In genomic region chr1:136231596-136231995, GRCm38 (mm10) we compare ENCODE assay signal across 11 mouse cellular contexts. TPM values are rescaled to one million over a fixed set of nuclear protein-coding genes. Genes with fewer than 3 reads are reported as not detected.
A peak's percentile ranks its signal among the peaks of the same experiment; 100 is the strongest.
DNase-seq lines count a peak whose midpoint lies in the region; ATAC-seq and TF ChIP-seq lines count a peak whose summit lies in the region.
"Had no signal": no experiment of that assay in that cellular context is flagged by ENCODE, and none has a peak within 500 bp of the region (broad histone marks: within the 10 kb centered on the region; RNA-seq: fewer than 3 reads in every experiment).

No protein-coding gene starts in this region.

- WGBS in forebrain, embryonic 16.5 days, result 6% methylated on average over 5 of the region's 6 CpGs

- H3K4me2 ChIP-seq in forebrain, embryonic 16.5 days (ENCODE audit: low read length), result peak overlapping the region; percentile 88

- intact Hi-C loops in left cerebral cortex, adult 2 months (cut with DNase I), result no loop called here

- no peak for ATAC-seq in forebrain, embryonic 16.5 days
- ATAC-seq: Patski had no signal

- H3K9ac ChIP-seq in forebrain, embryonic 16.5 days (replicated peaks; ENCODE audit: low read depth, low read length), result peak overlapping the region; percentile 27; the same call in 1 of the 2 replicates
- H3K9ac ChIP-seq: liver, embryonic 14.5 days had no signal

- TF ChIP-seq POLR2A in testis, adult 2 months (IDR thresholded peaks at IDR 0.05; ENCODE audit: control insufficient read depth, low read depth, low read length), result no peak

- H3K4me3 ChIP-seq in testis, adult 2 months (ENCODE audit: control insufficient read depth, low read depth, low read length), result peak overlapping the region; percentile 21; the same call in 1 of the 2 replicates
- H3K4me3 ChIP-seq in forebrain, embryonic 16.5 days (replicated peaks; ENCODE audit: low read length), result peak overlapping the region; percentile 72
- no peak overlapping the region for H3K4me3 ChIP-seq in left cerebral cortex, adult 2 months

- H3K9me3 ChIP-seq in forebrain, embryonic 16.5 days (ENCODE audit: control insufficient read depth, low read length), result no peaks in the 10 kb centered on the region

- no peaks in the 10 kb centered on the region for H3K27me3 ChIP-seq in testis, adult 2 months (ENCODE audit: control insufficient read depth, insufficient read depth, low read length)
- no peaks in the 10 kb centered on the region for H3K27me3 ChIP-seq in forebrain, embryonic 16.5 days (replicated peaks; ENCODE audit: control insufficient read depth, insufficient read depth, low read length)
- H3K27me3 ChIP-seq: Patski had no signal

- H3K36me3 ChIP-seq in testis, adult 2 months (ENCODE audit: control insufficient read depth, insufficient read depth, low read length), result no peaks in the 10 kb centered on the region
- H3K36me3 ChIP-seq in forebrain, embryonic 16.5 days (ENCODE audit: control insufficient read depth, insufficient read depth), result no peaks in the 10 kb centered on the region

- no peak for DNase-seq in testis, postnatal 14 days (ENCODE audit: low spot score)
- DNase-seq in lung, postnatal 4 days, result peak; percentile 24 to 61
- peak; percentile 78 for DNase-seq in yolk sac, embryonic 10.5 days (ENCODE audit: low spot score)
- DNase-seq in left cerebral cortex, adult 2 months (ENCODE audit: extremely low spot score in 1 of 2, low spot score in 2 of 2), result no peak
- no peak for DNase-seq in kidney, adult 8-10 months
- DNase-seq: cerebellum, adult 11-12 months; gastrocnemius, postnatal 36 days had no signal

- TF ChIP-seq CTCF in testis, adult 2 months (IDR thresholded peaks at IDR 0.05; ENCODE audit: control insufficient read depth, insufficient read depth, insufficient replicate concordance, low read depth, low read length), result no peak
- TF ChIP-seq CTCF in left cerebral cortex, adult 2 months (IDR thresholded peaks at IDR 0.05), result no peak

- H3K27ac ChIP-seq in testis, adult 2 months (ENCODE audit: control insufficient read depth, insufficient read depth, low read depth, low read length), result no peak overlapping the region
- no peak overlapping the region for H3K27ac ChIP-seq in forebrain, embryonic 16.5 days (ENCODE audit: low read length)
- H3K27ac ChIP-seq in left cerebral cortex, adult 2 months, result no peak overlapping the region
- H3K27ac ChIP-seq: liver, embryonic 14.5 days had no signal

- H3K4me1 ChIP-seq in testis, adult 2 months (ENCODE audit: control insufficient read depth, insufficient read depth, low read length), result peaks cover 26% of the 10 kb centered on the region
- peaks cover 44% of the 10 kb centered on the region for H3K4me1 ChIP-seq in forebrain, embryonic 16.5 days (replicated peaks; ENCODE audit: control insufficient read depth, insufficient read depth, low read length)

RNA-seq across cellular contexts. Expression of gene Inava, which starts 2.5 kb away (rescaled TPM):
- polyA plus RNA-seq in testis, adult 2 months (2012; rRNA removed), result 23.3 and 28.7 TPM in 2 replicates
- 4.2 and 5.2 TPM in 2 replicates for polyA plus RNA-seq in forebrain, embryonic 16.5 days (2015; fragmentation: Nextera tagmentation; extraction: Ambion mirVana)
- 1 to 10 TPM; 2.2 to 3.0 TPM for total RNA-seq in left cerebral cortex, adult 2 months (2021)
- total RNA-seq: gastrocnemius, postnatal 36 days had no signal

RNA-seq across cellular contexts. Expression of gene Mroh3, which starts 19.0 kb away (rescaled TPM):
- 11.9 and 13.3 TPM in 2 replicates for polyA plus RNA-seq in testis, adult 2 months (2012; rRNA removed)
- polyA plus RNA-seq in forebrain, embryonic 16.5 days (2015; fragmentation: Nextera tagmentation; extraction: Ambion mirVana), result 0.16 TPM in 1 of 2 replicates, not detected in the other
- total RNA-seq in left cerebral cortex, adult 2 months (2021), result 1 to 10 TPM; 1.2 to 1.8 TPM
- total RNA-seq: gastrocnemius, postnatal 36 days had no signal

RNA-seq across cellular contexts. Expression of gene Gpr25, which starts 29.1 kb away (rescaled TPM):
- 0.57 and 0.58 TPM in 2 replicates for polyA plus RNA-seq in testis, adult 2 months (2012; rRNA removed)
- not detected in 2 replicates for polyA plus RNA-seq in forebrain, embryonic 16.5 days (2015; fragmentation: Nextera tagmentation; extraction: Ambion mirVana)
- total RNA-seq in left cerebral cortex, adult 2 months (2021), result 1 to 10 TPM; 5.6 to 6.3 TPM
- total RNA-seq: gastrocnemius, postnatal 36 days had no signal
- polyA plus RNA-seq: liver, embryonic 14.5 days; Patski had no signal

Comparison
In these comparisons a context has a peak if more than half of its experiments do, and no peak if none do; other contexts are left out.
1. DNase-seq: peak in lung, postnatal 4 days (2 of 2) and yolk sac, embryonic 10.5 days (single experiment); none in testis, postnatal 14 days (single experiment), left cerebral cortex, adult 2 months (0 of 2) and kidney, adult 8-10 months (0 of 2).
2. RNA of gene Mroh3, which starts 19.0 kb away (polyA plus RNA-seq): 11.9 to 13.3 TPM in testis, adult 2 months; 0.16 TPM in forebrain, embryonic 16.5 days; every median in the first group is over 10 times any median in the second.